Mouse (Mus musculus) bone marrow, adult 2 months (tissue): Measurements from ENCODE around the gene Sez6. TPM values are rescaled to one million over a fixed set of nuclear protein-coding genes. Genes with fewer than 3 reads are reported as not detected.

Experiments used
- H3K27ac ChIP-seq: fragments of 200-500 bp; 2 replicates; pipeline ENCODE4 v1.5.1; 2012; ENCODE audit warnings: low read depth, mild to moderate bottlenecking, control low read depth, inconsistent platforms, low read length; ENCODE audit not compliant: control insufficient read depth, poor library complexity, insufficient read depth
- H3K4me1 ChIP-seq: fragments of 200-500 bp; 2 replicates; pipeline ENCODE4 v1.6.1; 2011; ENCODE audit warnings: low read length; ENCODE audit not compliant: control insufficient read depth, insufficient read depth
- H3K4me3 ChIP-seq: fragments of 200-500 bp; replicated peaks from 2 replicates; pipeline ENCODE3; 2011; ENCODE audit warnings: mild to moderate bottlenecking, low read depth, low read length, control low read depth; ENCODE audit not compliant: control insufficient read depth
- CTCF ChIP-seq: fragments of 200-500 bp; IDR thresholded peaks from 2 replicates; pipeline ENCODE4 v1.5.1; 2011; ENCODE audit warnings: low read length, control low read depth; ENCODE audit not compliant: control insufficient read depth, insufficient read depth
- POLR2A ChIP-seq: fragments of 200-500 bp; IDR thresholded peaks from 2 replicates; pipeline ENCODE4 v1.6.1; 2011; ENCODE audit warnings: low read depth, mild to moderate bottlenecking, control low read depth, low read length, borderline replicate concordance; ENCODE audit not compliant: control insufficient read depth
- WGBS: fragments of 180-500 bp; shearing (Covaris S2); methylation state at CpG from one replicate; pipeline ENCODE4 v1.1.7; 2018; 5-methylcytosine and 5-hydroxymethylcytosine counted together
- polyA plus RNA-seq: library from polyadenylated mRNA; stranded (reverse); fragments of >200 nt; gene quantifications from 2 replicates; pipeline ENCODE4 v1.2.4, GENCODE M21; 2011; ENCODE audit warnings: low replicate concordance; ENCODE audit not compliant: missing spikeins, insufficient read depth, insufficient read length

The Sez6 gene
- polyA plus RNA-seq, 1 experiment: 0.67 TPM

DNA sequence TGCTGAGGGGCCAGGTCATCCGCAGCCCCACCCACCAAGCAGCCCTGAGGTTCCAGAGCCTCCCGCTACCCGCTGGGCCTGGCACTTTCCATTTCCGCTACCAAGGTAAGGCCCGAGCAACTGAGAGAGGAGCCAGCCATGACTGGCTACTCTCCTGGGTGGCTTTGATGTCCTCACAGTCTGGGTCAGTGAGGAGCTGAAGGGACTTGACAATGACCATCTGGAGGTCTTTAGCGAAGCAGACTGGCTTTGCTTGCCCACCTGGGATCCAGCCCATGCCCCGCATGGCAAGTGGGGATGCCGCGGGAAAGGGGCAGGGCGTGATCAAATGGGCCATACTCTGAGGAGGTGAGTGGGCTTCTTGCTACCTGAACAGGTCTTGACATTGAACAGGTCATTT, 32.3 kb downstream of the Sez6 start:
- H3K4me3 ChIP-seq: no peak overlapping the region
- no peaks in the 10 kb centered on the region for H3K4me1 ChIP-seq
- no peak overlapping the region for H3K27ac ChIP-seq
- TF ChIP-seq POLR2A (no peak), CTCF (no peak)
- 85% methylated on average over 10 of the region's 10 CpGs for WGBS

DNA sequence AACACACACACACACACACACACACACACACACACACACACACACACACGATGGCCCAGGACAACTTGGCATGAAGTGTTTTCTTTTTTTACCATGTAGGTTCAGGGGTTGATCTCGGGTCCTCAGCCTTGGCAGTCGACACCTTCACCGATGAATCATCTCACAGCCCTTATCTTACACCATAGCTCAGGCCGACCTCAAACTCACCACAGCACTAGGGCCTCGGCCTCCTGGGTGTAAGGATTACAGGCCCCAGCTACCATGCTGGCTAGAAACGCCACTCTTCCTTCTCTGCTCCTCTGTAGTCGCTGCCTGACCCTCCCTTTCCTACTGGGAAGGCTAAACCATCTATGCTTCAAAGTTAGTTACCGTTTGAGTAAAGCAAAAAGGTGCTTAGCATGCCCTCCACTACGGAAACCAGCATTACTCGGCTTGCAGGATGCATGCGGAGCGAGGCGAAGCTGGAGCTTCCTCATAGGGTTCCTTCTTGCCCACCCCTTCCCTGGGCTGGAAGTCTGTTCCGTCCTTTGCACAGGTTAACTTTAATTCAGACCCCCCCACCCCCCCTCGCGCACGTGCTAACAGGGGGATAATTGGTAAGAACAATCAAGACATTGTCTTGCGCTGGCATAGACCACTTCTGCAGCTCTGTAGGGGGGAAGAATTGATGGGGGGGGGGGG, 34.0 kb downstream of the Sez6 start:
- TF ChIP-seq CTCF (no peak), POLR2A (no peak)
- 32% methylated on average over 19 of the region's 19 CpGs for WGBS

DNA sequence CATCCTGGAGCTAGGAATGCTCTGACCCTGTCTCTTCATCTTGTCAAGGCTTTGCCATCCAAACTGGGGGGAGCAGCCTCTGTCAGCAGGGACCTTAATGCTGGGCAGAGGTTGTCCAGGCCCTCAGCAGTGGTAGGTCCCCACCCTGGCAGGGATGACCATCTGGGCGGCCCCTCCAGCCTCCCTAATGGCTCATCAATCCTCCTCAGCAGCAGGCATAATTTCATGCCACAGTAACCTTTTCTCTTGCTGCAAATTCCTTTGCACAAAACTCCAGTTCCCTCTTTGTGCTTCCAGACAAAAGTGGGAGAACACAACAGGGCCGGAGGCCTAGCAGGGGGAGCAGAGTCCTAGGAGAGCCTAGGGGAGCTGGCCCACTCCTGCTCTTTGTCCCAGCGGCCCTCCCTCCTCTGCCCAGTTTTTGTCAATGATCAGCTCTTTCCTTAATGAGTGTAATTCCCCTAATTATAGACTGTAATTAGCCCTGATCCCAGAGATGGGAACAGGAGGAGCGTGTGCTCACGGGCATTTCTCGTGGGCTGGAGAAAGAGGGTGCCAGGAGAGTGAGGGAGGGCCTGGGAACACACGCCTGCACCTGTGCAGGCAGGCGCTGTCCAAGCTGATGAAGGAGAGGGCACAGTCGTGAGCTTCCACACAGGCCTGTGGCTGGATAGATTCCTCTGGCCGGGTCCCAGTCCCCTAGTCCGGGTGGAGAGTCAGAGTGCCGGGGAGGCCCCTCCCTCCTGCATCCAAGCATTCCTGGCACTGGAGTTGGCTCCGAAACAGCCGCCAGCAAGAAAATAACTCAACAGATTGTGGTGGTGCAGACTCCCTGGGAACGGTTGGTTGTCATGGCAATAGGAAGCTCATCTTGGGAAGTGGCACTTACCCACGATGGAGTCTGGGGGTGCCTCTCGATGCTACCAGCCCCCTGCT, 34.8 kb downstream of the Sez6 start:
- Histone ChIP-seq H3K4me1 (no peaks in the 10 kb centered on the region), H3K27ac (no peak overlapping the region), H3K4me3 (no peak overlapping the region)
- TF ChIP-seq POLR2A: no peak
- TF ChIP-seq CTCF: no peak
- 68% methylated on average over 17 of the region's 17 CpGs for WGBS

More for the DNA sequence above, 34.0 kb downstream of the Sez6 start:
- Histone ChIP-seq H3K27ac (no peak overlapping the region), H3K4me3 (no peak overlapping the region), H3K4me1 (no peaks in the 10 kb centered on the region)

DNA sequence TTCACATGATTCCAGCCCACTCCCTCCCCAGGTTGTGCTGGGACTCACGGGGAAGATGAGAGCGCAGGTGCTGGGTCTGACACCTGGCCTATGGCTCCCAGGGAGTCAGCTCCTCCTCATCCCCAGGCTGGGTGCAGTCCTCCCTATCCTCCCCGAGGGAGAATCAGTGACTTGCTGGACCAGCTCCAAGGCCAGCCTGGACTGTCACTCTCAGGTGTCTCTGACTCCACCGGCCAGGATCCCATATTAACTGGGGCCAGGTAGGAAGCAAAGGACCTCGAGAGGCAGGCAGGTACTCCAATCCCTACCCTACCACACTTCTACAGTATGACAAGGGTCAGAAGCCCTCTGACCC, 35.4 kb downstream of the Sez6 start:
- no peak overlapping the region for H3K4me3 ChIP-seq
- H3K4me1 ChIP-seq: no peaks in the 10 kb centered on the region
- H3K27ac ChIP-seq: no peak overlapping the region
- no peak for TF ChIP-seq POLR2A
- TF ChIP-seq CTCF: no peak
- 66% methylated on average over 5 of the region's 5 CpGs for WGBS

DNA sequence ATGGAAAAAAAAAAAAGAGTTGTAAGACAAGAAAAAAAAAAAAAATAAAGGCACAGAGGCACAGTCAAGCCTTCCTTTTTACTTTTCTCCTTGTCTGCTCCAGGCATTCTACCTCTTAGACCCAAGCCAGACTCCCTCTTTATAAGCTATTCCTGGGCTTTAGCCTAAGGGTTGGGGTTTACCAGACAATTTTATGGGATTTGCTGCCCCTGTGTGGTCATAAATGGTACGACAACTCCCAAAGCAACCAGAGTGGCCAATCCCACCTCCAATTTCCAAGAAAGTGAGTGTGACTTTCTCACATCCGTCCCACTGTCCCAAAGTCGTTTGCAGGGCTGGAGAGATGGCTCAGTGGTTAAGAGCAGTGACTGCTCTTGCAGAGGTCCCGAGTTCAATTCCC, 36.5 kb downstream of the Sez6 start:
- H3K27ac ChIP-seq: no peak overlapping the region
- H3K4me3 ChIP-seq: no peak overlapping the region
- 1% methylated on average over 4 of the region's 4 CpGs for WGBS
- TF ChIP-seq POLR2A (no peak), CTCF (peak; percentile 30; the same call in 1 of the 2 replicates)
- no peaks in the 10 kb centered on the region for H3K4me1 ChIP-seq

DNA sequence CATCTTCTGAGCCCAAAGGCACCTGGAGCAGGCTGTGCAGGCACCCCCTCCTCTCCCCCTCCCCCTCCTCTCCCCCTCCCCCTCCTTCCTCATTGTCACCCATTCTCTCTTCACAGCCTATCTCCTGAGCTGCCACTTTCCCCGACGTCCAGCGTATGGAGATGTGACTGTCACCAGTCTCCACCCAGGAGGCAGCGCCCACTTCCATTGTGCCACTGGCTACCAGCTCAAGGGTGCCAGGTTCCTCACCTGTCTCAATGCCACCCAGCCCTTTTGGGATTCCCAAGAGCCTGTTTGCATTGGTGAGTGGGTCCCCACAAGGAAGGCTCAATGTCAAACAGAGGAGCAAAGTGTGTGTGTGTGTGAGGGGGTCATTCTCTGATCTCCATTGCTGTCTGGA, 38.2 kb downstream of the Sez6 start:
- TF ChIP-seq POLR2A: no peak
- no peak for TF ChIP-seq CTCF
- no peak overlapping the region for H3K27ac ChIP-seq
- no peak overlapping the region for H3K4me3 ChIP-seq
- no peaks in the 10 kb centered on the region for H3K4me1 ChIP-seq
- 74% methylated on average over 4 of the region's 4 CpGs for WGBS

DNA sequence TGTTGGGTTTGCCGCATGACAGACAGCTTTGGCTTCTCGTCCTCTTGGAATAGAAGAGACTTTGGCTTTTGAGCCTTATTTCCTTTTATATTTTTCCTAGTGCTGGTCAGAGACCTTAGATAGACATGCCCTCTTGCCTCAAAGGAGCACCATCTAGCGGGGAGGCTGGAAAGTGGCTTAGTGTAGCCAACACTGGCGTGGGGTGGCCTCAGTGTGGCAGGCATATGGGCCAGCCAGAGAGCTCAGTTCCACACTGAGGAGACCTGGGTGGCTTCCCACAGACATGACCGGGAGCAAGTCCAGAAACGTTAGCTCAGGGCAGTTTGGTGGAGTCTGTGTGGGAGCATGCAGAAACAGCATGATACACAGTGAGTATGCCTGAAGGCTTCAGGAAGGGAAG, 40.1 kb downstream of the Sez6 start:
- no peak overlapping the region for H3K27ac ChIP-seq
- no peaks in the 10 kb centered on the region for H3K4me1 ChIP-seq
- WGBS: 76% methylated on average over 6 of the region's 6 CpGs
- TF ChIP-seq CTCF: no peak
- no peak for TF ChIP-seq POLR2A
- no peak overlapping the region for H3K4me3 ChIP-seq

DNA sequence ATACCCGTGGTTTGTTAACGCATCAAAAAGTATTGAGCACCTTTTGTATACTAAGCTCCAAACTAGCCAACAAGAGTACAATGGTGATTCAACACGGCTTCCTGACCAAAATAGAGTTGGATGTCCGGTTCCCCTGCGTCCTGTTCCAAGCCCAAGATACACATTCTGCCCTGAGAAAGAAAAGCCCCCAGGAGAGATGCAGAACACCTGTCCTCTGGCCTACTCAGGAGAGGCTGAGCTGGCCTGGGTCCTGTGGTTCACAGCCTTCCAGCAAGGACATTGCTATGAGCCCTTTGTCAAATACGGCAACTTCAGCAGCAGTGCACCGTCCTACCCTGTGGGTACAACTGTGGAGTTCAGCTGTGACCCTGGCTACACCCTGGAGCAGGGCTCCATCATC, 42.9 kb downstream of the Sez6 start:
- H3K4me3 ChIP-seq: no peak overlapping the region
- H3K27ac ChIP-seq: no peak overlapping the region
- 74% methylated on average over 7 of the region's 7 CpGs for WGBS
- H3K4me1 ChIP-seq: no peaks in the 10 kb centered on the region
- TF ChIP-seq CTCF (no peak), POLR2A (no peak)
